Mouse (Mus musculus) liver, postnatal 0 days (tissue): ENCODE results near the gene Srsf1. TPM values are rescaled to one million over a fixed set of nuclear protein-coding genes. Genes with fewer than 3 reads are reported as not detected.

Experiments used
- ATAC-seq: fragments of 200-750 bp; cut with Nextera tagmentation; 2 replicates; pipeline ENCODE4 v1.8.0; 2017; ENCODE audit warnings: mild to moderate bottlenecking, moderate library complexity
- DNase-seq: peaks from one replicate; pipeline ENCODE4 v3.0.0-alpha.2; 2016
- H3K27ac ChIP-seq: fragments of 300-500 bp; sonication (generic); 2 replicates; pipeline ENCODE4 v1.5.1; 2014; ENCODE audit warnings: antibody characterized with exemption, moderate library complexity, mild to moderate bottlenecking, low read depth
- H3K27me3 ChIP-seq: fragments of 300-500 bp; sonication (generic); 2 replicates; pipeline ENCODE4 v1.6.1; 2014; ENCODE audit warnings: low read length, control low read depth, mixed read lengths; ENCODE audit not compliant: insufficient read depth
- H3K36me3 ChIP-seq: fragments of 300-500 bp; sonication (generic); replicated peaks from 2 replicates; pipeline ENCODE4 v1.6.1; 2014; ENCODE audit warnings: mild to moderate bottlenecking, control low read depth, low read length, moderate library complexity, mixed read lengths; ENCODE audit not compliant: insufficient read depth
- H3K4me1 ChIP-seq: fragments of 300-500 bp; sonication (generic); 2 replicates; pipeline ENCODE4 v1.6.1; 2014; ENCODE audit warnings: antibody characterized with exemption, mild to moderate bottlenecking, control low read depth; ENCODE audit not compliant: insufficient read depth
- H3K4me2 ChIP-seq: fragments of 300-500 bp; sonication (generic); 2 replicates; pipeline ENCODE4 v1.6.1; 2014; ENCODE audit warnings: low read depth, mild to moderate bottlenecking, low read length, moderate library complexity, mixed read lengths
- H3K4me3 ChIP-seq: fragments of 300-500 bp; sonication (generic); 2 replicates; pipeline ENCODE4 v1.5.1; 2014; ENCODE audit warnings: low read depth, low read length
- H3K9ac ChIP-seq: fragments of 300-500 bp; sonication (generic); replicated peaks from 2 replicates; pipeline ENCODE4 v1.6.1; 2014; ENCODE audit warnings: mild to moderate bottlenecking, moderate library complexity
- H3K9me3 ChIP-seq: fragments of 300-500 bp; sonication (generic); 2 replicates; pipeline ENCODE4 v1.6.1; 2016; ENCODE audit warnings: mild to moderate bottlenecking, control low read depth, low read length, mixed read lengths
- CTCF ChIP-seq: sonication (generic); IDR thresholded peaks from 2 replicates; pipeline ENCODE4 v1.5.1; 2016; ENCODE audit warnings: antibody characterized with exemption, low read depth
- EP300 ChIP-seq: IDR thresholded peaks from 2 replicates; pipeline ENCODE4 v1.6.1; 2016; ENCODE audit warnings: antibody characterized with exemption, low read depth, mild to moderate bottlenecking
- WGBS: fragments of 180-500 bp; shearing (Covaris S2); extraction: QIAGEN DNeasy Blood & Tissue Kit; methylation state at CpG from one replicate; pipeline ENCODE4 v1.1.7; 2014; ENCODE audit not compliant: insufficient replicate concordance; 5-methylcytosine and 5-hydroxymethylcytosine counted together
- polyA plus RNA-seq: library from polyadenylated mRNA; unstranded; fragments of >200 nt; fragmentation: Nextera tagmentation; extraction: Ambion mirVana; gene quantifications from 2 replicates; pipeline ENCODE4 v1.2.1, GENCODE M21; 2015

Srsf1 gene
- polyA plus RNA-seq, 1 experiment from 2014 or later, result 58.6 TPM

DNA sequence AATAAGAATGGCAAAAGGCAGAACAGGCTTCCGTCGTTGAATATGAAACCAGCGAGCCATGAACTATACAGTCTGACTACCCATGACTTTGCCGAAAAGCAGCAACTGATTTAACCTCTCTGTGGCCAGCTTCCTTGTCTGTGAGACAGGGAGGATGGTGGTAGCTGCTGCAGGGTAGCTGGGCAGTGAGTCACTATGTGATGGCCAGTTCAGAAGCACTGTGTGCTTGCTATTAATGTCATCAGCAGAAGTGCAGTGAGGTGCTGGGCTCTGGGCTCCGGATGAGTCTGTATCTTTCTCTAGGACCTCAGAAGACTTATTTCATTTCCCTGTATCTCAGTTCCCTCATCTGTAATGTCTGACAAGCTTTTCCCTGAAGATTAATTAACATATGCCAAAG is 43.1 kb downstream of the Srsf1 start:
- H3K4me3 ChIP-seq, result no peak overlapping the region
- peaks cover 9% of the 10 kb centered on the region for H3K4me1 ChIP-seq
- H3K36me3 ChIP-seq, result no peaks in the 10 kb centered on the region
- DNase-seq (no peak), ATAC-seq (no peak)
- H3K9ac ChIP-seq, result no peak overlapping the region
- 0 out of 2 replicates have a peak, but pooled peaks cover 3% of the 10 kb centered on the region for H3K27me3 ChIP-seq
- TF ChIP-seq EP300 (no peak), CTCF (no peak)
- no peak overlapping the region for H3K27ac ChIP-seq
- H3K9me3 ChIP-seq, result no peaks in the 10 kb centered on the region
- WGBS, result 50% methylated on average over 5 of the region's 5 CpGs
- H3K4me2 ChIP-seq, result no peak overlapping the region

DNA sequence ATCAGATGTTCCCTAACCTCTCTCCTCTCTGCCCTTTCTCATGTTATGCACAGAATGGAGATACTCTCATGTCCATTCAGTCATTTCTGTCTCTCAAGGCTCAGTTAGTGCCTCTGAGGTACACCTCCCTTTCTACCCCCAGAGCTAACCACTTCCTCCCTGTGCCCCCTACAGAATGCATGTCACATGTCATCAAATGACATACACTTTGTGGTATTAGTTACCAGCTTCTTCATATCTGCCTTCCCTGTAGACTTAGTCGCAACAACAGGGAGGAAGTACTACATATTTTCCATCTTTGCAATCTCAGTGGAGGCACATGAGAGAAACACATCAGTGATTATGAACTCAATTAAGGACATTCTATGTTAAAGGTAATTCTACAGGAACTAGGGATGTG is 44.8 kb downstream of the Srsf1 start:
- DNase-seq, result no peak
- TF ChIP-seq EP300 (no peak), CTCF (no peak)
- Histone ChIP-seq H3K4me3 (no peak overlapping the region), H3K36me3 (no peaks in the 10 kb centered on the region), H3K9ac (no peak overlapping the region), H3K9me3 (no peaks in the 10 kb centered on the region), H3K27ac (no peak overlapping the region), H3K4me1 (peaks cover 6% of the 10 kb centered on the region), H3K4me2 (no peak overlapping the region), H3K27me3 (peaks cover 3% of the 10 kb centered on the region; the same call in 1 of the 2 replicates)
- ATAC-seq, result no peak
- 19% methylated on average over 1 of the region's 1 CpGs for WGBS

DNA sequence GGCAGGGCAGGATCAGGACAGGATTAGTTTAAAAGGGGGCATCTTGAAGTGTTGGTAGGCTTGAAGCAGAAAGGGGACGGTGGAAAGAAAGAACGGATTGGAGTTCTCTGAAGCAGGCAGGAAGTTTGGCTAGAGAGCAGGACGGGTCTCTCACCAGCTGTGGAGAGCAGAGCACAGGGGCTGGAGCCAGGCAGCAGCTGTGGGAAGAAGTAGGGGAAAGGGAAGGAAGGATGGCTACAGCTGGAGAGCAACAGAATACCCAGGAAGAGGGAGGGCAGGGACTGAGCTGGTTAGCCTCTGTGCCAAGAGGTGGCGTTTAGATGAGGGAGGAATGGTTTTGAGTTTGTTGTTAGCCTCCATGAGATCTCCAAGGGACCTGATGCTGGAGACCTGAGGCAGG is 50.0 kb downstream of the Srsf1 start:
- Histone ChIP-seq H3K9ac (no peak overlapping the region), H3K4me2 (no peak overlapping the region), H3K9me3 (no peaks in the 10 kb centered on the region), H3K4me3 (no peak overlapping the region), H3K4me1 (peaks cover 8% of the 10 kb centered on the region), H3K27ac (no peak overlapping the region), H3K27me3 (peaks cover 40% of the 10 kb centered on the region), H3K36me3 (no peaks in the 10 kb centered on the region)
- TF ChIP-seq EP300 (no peak), CTCF (no peak)
- ATAC-seq (no peak), DNase-seq (no peak)
- 26% methylated on average over 4 of the region's 4 CpGs for WGBS

DNA sequence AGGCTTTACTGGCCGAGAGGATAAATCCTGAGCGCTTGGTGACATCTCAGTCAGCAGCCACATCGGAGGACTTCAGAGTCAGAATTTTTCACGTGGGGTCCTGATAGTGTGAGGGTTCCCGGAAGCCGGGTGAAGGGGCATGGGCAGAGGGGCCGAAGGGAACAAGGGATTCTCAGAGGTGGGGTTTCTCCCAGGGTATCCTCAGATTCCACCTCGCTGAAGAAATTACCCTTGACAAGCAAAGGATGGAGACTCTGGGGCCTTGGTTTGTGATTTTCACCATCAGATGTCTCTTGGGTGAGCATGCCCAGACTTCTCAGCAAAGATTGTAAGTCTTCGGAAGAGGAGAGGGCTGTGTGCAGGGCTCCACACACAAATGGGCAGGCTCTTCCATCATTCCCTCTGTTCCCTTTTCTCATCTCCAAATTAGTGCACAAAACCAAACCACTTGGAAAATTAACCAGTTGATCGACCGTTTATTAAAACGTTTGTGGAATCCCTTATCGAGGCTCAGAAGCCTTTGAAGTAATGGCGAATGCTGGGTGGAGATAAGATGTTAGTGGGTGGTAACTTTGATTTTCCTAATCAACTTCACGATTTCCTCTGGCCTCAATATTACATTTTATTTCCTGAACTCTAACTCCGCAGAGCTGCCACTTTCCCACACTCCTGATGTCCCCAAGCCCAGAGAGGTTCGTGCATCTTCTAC is 51.0 kb downstream of the Srsf1 start, which contains the start of gene Cuedc1:
Gene Cuedc1, plus strand, starts transcription at position 38 of the 709 bp plus-strand sequence.
- peak within 1 kb of the TSS; percentile 78 for H3K4me2 ChIP-seq
- H3K4me3 ChIP-seq, result peak within 1 kb of the TSS; percentile 57
- H3K4me1 ChIP-seq, result peaks cover 8% of the 10 kb centered on the region
- WGBS, result 31% methylated on average over 17 of the region's 17 CpGs
- H3K27me3 ChIP-seq, result peaks cover 40% of the 10 kb centered on the region
- H3K9ac ChIP-seq, result peak within 1 kb of the TSS; percentile 57; the same call in 1 of the 2 replicates
- ATAC-seq, result no peak
- no peaks in the 10 kb centered on the region for H3K9me3 ChIP-seq
- no peaks in the 10 kb centered on the region for H3K36me3 ChIP-seq
- TF ChIP-seq CTCF, result no peak
- peak; percentile 56 for TF ChIP-seq EP300
- H3K27ac ChIP-seq, result no peak within 1 kb of the TSS
- no peak for DNase-seq

DNA sequence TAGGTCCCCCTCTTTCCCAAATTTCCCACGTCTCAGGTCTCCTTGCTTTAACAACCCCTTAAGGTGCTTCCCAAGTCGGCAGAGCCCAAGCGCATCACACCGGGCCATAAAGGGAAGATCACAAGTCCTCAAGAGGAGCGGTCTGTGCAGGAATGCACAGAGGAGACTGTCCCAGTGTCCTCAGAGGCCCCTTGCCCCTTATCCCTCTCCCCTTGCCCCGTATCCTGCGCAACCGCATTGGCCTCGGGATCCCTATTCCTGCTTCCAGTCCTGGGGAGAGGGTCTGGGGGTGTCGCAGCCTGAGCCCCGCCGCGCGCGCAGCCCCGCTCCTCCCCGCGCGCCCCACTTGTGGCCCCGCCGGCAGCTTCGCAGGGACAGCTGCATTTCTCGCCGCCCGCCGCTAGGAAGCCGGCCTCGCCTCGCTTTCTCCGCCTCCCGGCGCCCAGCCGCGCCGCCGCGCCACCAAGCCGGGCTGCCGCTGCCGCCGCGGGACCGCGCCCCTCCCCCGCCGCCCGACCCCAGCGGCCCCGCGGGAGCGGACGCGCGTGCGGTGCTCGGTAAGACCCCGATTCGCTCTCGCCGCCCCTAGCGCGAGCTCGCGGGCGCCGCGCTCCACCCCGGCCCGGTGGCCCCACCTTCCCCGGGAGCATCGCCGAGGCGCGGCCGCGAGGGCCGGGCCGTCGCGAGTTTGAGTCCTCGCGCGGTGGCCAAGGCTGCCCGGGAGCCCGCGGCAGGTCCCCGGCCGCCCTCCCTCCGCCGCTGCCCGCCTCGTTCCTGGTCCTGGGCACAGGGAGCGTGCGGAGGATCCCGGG is 51.8 kb downstream of the Srsf1 start:
- peak; percentile 72 for DNase-seq
- no peaks in the 10 kb centered on the region for H3K9me3 ChIP-seq
- H3K36me3 ChIP-seq, result no peaks in the 10 kb centered on the region
- WGBS, result under 1% methylated on average over 70 of the region's 95 CpGs
- H3K4me2 ChIP-seq, result peak overlapping the region; percentile 78
- peaks cover 40% of the 10 kb centered on the region for H3K27me3 ChIP-seq
- peaks cover 8% of the 10 kb centered on the region for H3K4me1 ChIP-seq
- peak overlapping the region; percentile 57 for H3K4me3 ChIP-seq
- no peak for TF ChIP-seq EP300
- TF ChIP-seq CTCF, result peak; percentile 48
- peak; percentile 62 for ATAC-seq
- H3K9ac ChIP-seq, result peak overlapping the region; percentile 57
- peak overlapping the region; percentile 59 for H3K27ac ChIP-seq

GRCm38 (mm10) chr11:88099599-88100023 is 52.4 kb downstream of the Srsf1 start:
- WGBS, result 2% methylated on average over 32 of the region's 38 CpGs
- peaks cover 8% of the 10 kb centered on the region for H3K4me1 ChIP-seq
- H3K27me3 ChIP-seq, result peaks cover 38% of the 10 kb centered on the region
- H3K36me3 ChIP-seq, result no peaks in the 10 kb centered on the region
- DNase-seq (peak; percentile 42), ATAC-seq (no peak)
- peak overlapping the region; percentile 57 for H3K4me3 ChIP-seq
- H3K9me3 ChIP-seq, result no peaks in the 10 kb centered on the region
- peak overlapping the region; percentile 78 for H3K4me2 ChIP-seq
- TF ChIP-seq CTCF (no peak), EP300 (no peak)
- peak overlapping the region; percentile 59 for H3K27ac ChIP-seq
- H3K9ac ChIP-seq, result peak overlapping the region; percentile 57
